Mouse (Mus musculus): ENCODE results near the gene Ptprh. TPM values are rescaled to one million over a fixed set of nuclear protein-coding genes. Genes with fewer than 3 reads are reported as not detected.

Gene Ptprh
- total RNA-seq, 2 experiments from 2014 or later = not detected

DNA sequence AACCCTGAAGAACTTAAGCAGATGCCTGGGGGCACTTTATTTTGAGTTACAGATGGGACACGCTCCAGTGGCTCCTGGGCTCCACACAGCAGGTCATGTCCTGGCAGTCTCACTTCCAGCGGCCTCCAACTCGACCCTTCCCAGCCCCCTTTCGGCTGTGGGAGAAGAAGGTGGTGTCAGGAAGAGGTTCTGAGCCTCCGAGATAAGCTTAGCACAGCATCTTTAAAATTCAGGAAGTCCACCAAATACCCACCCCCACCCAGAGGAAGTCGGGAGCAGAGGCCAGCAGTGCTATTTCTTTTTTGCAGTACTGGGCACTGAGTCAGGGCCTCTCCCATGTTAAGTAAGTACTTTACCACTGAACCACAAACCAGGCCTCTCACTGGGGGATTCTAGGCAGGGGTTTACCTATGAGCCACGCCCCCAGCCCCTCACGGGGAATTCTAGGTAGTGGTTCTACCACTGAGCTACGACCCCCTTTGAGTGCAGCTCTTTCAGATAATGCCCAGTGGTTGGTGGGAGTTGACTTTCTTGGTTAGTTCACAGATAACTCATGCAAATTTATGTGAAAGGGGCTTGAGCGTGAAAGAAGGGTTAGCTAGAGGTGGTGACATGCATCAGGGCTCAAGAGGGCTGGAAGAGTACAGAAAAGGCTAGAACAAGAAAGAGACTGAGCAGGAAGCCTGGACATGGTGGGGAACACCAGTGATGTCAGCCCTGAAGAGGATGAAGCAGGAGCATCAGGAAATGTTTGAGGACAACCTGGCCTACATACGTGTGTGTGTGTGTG lies 99.0 kb downstream of the Ptprh start:
- intact Hi-C loops (cut with DNase I) = no loop called here
- no peak for DNase-seq

DNA sequence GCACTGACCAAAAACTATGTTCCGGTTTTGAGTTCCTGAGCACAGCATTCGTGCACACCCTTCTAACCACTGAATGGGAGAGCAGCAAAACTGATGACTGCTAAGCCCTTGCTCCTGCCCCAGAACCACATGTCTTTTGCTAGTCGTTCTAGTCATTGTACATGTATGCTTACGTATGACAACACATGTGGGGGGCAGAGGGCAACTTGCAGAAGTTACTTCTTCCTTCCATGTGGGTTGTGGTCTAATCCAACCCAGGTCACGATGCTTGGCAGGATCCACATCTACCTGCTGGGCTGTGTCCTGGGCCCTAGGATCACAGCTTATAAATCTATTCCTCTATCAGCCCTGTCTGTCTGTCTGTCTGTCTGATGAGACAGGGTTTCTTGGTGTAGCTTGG lies 100.0 kb downstream of the Ptprh start:
- intact Hi-C loops (cut with DNase I) = no loop called here

DNA sequence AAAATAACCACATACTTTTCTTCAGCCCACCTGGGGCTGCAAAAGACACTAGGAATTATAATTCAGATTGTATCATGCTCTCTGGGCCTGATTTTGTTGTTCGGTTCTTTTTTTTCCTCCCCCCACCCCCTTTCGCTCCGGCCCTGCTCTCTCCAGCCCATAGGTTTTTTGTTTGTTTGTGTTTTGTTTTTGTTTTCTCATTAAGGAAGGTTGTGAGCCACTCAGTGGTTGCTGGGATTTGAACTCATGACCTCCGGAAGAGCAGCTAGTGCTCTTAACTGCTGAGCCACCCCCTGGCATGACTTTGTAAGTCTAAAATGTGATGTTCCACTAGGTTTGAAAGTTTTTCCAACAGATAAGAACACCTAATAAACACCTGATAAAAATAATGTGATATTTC lies 100.7 kb downstream of the Ptprh start:
- intact Hi-C loops (cut with DNase I) = no loop called here
- DNase-seq = no peak

More for the DNA sequence above, 100.0 kb downstream of the Ptprh start:
- no peak for DNase-seq

DNA sequence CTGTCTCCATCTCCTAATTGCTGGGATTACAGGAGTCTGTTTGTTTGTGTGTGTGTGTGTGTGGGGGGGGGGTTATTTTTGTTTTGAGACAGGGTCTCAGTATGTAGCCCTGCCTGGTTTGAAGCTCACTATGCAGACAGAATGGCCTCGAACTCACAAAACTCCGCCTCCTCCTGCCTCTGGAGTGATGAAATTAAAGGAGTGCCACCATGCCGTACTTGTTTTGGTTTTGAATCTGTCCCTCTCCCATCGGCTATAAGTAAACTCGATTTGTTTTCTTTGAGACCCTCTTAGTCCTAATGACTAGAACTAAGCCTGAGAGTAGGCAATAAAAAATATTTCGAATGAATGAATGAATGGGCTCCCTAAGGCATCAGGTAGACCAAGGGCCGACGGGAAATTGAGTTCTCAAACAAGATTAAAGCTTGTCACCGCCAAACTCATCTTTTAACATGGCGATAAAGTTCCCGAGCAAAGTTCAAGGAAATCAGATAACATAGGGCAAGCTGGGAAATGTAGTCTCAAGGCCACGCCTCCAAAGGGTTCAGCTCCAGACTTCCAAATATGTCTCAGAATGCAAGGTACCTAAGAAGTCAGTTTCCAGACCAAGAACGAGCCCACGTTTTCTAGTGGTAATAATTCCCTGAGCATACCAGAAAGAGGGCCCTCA lies 101.3 kb downstream of the Ptprh start:
- intact Hi-C loops (cut with DNase I) = no loop called here
- DNase-seq = no peak

DNA sequence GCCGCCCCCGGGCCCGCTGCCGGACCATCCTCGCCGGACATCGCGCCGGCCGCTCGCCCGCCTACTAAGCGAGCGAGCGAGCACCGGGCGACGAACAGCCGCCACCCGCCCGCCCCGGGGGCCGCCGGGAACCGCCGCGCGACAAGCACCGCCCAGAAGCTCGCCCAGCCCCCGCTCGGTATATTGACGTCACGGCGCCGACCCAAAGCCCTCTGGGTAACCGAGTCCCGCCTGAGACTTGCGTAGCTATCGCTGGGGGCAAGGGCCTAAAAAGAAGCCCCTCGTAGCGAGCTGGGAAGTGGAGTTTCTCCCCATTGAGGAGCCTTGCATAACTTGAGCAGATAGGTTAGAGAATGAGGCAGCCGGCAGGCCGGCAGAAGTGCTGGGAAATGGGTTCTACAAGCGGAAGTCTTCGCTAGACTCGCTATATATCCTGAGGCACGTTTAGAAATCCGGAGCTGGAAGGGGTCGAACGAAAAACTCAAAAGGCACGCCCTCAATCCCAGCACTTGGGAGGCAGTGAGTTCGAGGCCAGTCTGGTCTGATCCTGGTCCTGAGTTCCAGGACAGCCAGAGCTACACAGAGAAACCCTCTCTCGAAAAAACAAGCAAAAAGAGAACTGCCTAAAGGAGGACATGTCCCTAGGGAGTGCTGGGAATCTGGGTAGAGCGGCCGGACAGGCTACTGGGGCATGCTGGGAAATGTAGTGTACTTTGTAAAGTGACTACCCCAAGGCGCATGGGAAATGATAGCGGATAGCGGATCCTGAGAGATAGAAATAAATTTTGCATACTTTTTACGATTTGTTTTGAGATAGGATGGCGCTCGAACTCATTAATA lies 102.1 kb downstream of the Ptprh start, which contains the start of gene Ppp1r12c:
Gene Ppp1r12c, minus strand, starts transcription at position 123 of the 840 bp plus-strand sequence.
- intact Hi-C loops (cut with DNase I) = no loop called here

DNA sequence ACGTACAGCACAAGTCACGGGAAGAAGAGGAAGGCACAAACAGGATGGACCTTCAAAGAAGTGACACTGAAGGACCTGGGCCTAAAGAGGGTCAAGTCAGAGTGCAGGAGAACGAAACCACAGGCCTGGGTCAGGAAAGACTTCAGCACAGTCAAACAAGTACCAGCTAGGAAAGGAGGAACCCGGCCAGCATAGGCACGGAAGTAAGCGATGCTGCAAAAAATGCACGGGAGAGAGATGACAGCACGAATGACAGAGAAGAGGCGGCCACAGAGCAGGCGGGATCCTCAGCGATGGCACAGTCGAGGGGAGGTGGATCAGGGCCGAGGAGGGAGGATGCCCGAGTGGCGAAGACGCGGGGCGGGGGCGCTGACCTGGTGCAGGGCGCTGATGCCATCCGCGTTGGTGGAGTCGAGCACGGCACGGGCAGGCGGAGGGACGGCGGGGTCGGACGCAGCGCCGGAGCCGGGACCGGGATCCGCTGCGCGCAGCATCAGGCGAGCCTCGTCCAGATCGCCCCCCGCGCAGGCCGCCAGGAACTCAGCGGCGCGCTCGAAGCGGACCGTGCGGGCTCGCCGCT lies 102.9 kb downstream of the Ptprh start:
- DNase-seq = peak; percentile 52 to 62
- intact Hi-C loops (cut with DNase I) = no loop called here

More for the DNA sequence above, 102.1 kb downstream of the Ptprh start, which contains the start of gene Ppp1r12c:
- peak; percentile 96 to 98 for DNase-seq

DNA sequence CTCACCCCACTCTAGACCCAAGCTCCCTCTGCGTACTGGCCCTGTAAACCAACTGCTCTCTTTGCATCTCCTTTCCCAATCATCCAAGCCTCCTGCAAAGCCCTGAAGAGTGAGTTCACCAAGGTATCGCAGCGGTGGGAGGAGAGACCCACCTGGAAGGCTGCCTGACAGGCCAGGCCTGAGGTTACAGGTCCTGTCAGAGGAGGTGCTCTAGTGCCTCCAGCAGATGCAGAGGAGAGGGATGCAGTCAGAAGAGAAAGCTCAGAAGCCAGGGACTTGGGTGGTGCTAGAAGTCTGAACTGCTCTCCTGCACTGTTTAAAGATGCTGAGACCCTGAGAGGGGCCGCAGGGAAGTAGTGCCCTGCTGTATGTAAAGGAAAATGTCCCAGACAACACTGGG lies 104.8 kb downstream of the Ptprh start:
- no peak for DNase-seq
- intact Hi-C loops (cut with DNase I) = loop anchor here (5.0 to 10.0 kb wide), 3 partner anchors 426 to 1212 kb away; partner anchors contain the start of genes Myadm, Nat14, Prkcg and Ssc5d

Small RNA genes lying within 50 kb of the gene (microRNA-seq; reads per million reads assigned to microRNA genes)
- 0 reads per million in 2 experiments for gene Gm23577 (ENCODE audit: borderline number of aligned reads in 2 of 2)

Other genes starting within 250 kb of the Ptprh start
- gene Gp6, start 206.3 kb downstream of the Ptprh start, total RNA-seq (2021) = under 1 TPM; 0.36 to 0.60 TPM
- 10 to 100 TPM; 24.6 to 31.3 TPM for gene Rdh13, start 158.4 kb downstream of the Ptprh start, total RNA-seq (2021)
- 1 to 10 TPM; 1.5 to 3.5 TPM for gene Eps8l1, start 143.4 kb downstream of the Ptprh start, total RNA-seq (2021)
- gene Ppp1r12c, start 102.4 kb downstream of the Ptprh start, total RNA-seq (2021) = 10 to 100 TPM; 59.7 to 62.2 TPM
- 10 to 100 TPM; 20.0 to 21.3 TPM for gene Tnnt1, start 87.7 kb downstream of the Ptprh start, total RNA-seq (2021)
- gene Tnni3, start 79.8 kb downstream of the Ptprh start, total RNA-seq (2021) = over 10,000 TPM in 1 of 2 experiments, 1,000 to 10,000 TPM in 1; 9,756 to 10,673 TPM
- 1 to 10 TPM; 2.0 to 3.0 TPM for gene Dnaaf3, start 71.6 kb downstream of the Ptprh start, total RNA-seq (2021)
- gene Syt5, start 56.5 kb downstream of the Ptprh start, total RNA-seq (2021) = under 1 TPM; 0.54 to 0.89 TPM
- gene Tmem86b, start 27.4 kb upstream of the Ptprh start, total RNA-seq (2021) = 1 to 10 TPM; 4.2 to 5.1 TPM
- 10 to 100 TPM; 72.1 to 73.7 TPM for gene Ppp6r1, start 55.0 kb upstream of the Ptprh start, total RNA-seq (2021)
- gene Hspbp1, start 81.0 kb upstream of the Ptprh start, total RNA-seq (2021) = 10 to 100 TPM; 27.2 to 34.7 TPM
- 1 to 10 TPM; 1.2 TPM for gene Brsk1, start 86.6 kb upstream of the Ptprh start, total RNA-seq (2021)
- under 1 TPM; 0.11 to 0.30 TPM for gene Tmem150b, start 121.2 kb upstream of the Ptprh start, total RNA-seq (2021)
- 10 to 100 TPM; 14.8 to 15.9 TPM for gene Kmt5c, start 136.1 kb upstream of the Ptprh start, total RNA-seq (2021)
- gene Cox6b2, start 149.1 kb upstream of the Ptprh start, total RNA-seq (2021) = 1 to 10 TPM; 1.9 to 2.3 TPM
- not detected for gene Fam71e2, start 167.3 kb upstream of the Ptprh start, total RNA-seq (2021)
- gene Il11, start 178.8 kb upstream of the Ptprh start, total RNA-seq (2021) = not detected
- not detected for gene Tmem190, start 178.9 kb upstream of the Ptprh start, total RNA-seq (2021)
- gene Tmem238, start 185.6 kb upstream of the Ptprh start, total RNA-seq (2021) = 1 to 10 TPM; 4.4 to 5.7 TPM
- 100 to 1,000 TPM; 515 to 545 TPM for gene Rpl28, start 188.8 kb upstream of the Ptprh start, total RNA-seq (2021)
- gene Ube2s, start 208.5 kb upstream of the Ptprh start, total RNA-seq (2021) = 10 to 100 TPM; 89.8 to 95.7 TPM
- gene Shisa7, start 240.7 kb upstream of the Ptprh start, total RNA-seq (2021) = not detected